Mouse (Mus musculus) spleen, adult 2 months (tissue): Measurements from ENCODE around the gene Glis1.

Experiments
- CTCF ChIP-seq: fragments of 200-500 bp; IDR thresholded peaks from 2 replicates; pipeline ENCODE4 v1.5.1; 2011; ENCODE audit warnings: mild to moderate bottlenecking, inconsistent platforms; ENCODE audit not compliant: insufficient read depth, insufficient read length, insufficient replicate concordance; ENCODE audit errors: extremely low read depth
- POLR2A ChIP-seq: fragments of 200-500 bp; IDR thresholded peaks from 2 replicates; pipeline ENCODE4 v1.6.1; 2011; ENCODE audit warnings: low read depth, low read length, inconsistent platforms

GRCm38 (mm10) chr4:107558801-107559200 lies 124.4 kb downstream of the Glis1 start:
- TF ChIP-seq CTCF (no peak), POLR2A (no peak)
